Mouse (Mus musculus) cerebellum, postnatal 14 days (tissue): ENCODE results near the gene Eva1c.

ENCODE experiments used
- DNase-seq, 2 experiments: peaks; one replicate each; pipeline ENCODE4 v3.0.0; 2021; ENCODE audit warnings: mixed read lengths in 2 of 2

The Eva1c gene

GRCm38 (mm10) chr16:90869361-90869760 is 42.8 kb downstream of the Eva1c start:
- DNase-seq: peak in 1 of 2 experiments; percentile 34

- DNase-seq: peak in 1 of 2 experiments; percentile 32
Observed at GRCm38 (mm10) chr16:90872936-90873335, 46.4 kb downstream of the Eva1c start.

GRCm38 (mm10) chr16:90874536-90874935 is 48.0 kb downstream of the Eva1c start:
- DNase-seq: no peak

GRCm38 (mm10) chr16:90878135-90878860 is 51.8 kb downstream of the Eva1c start:
- DNase-seq: no peak

GRCm38 (mm10) chr16:90882501-90882977 is 56.0 kb downstream of the Eva1c start:
- peak in 1 of 2 experiments; percentile 37 for DNase-seq

GRCm38 (mm10) chr16:90885351-90885750 is 58.8 kb downstream of the Eva1c start:
- no peak for DNase-seq

GRCm38 (mm10) chr16:90885781-90886565 is 59.5 kb downstream of the Eva1c start:
- peak; percentile 46 to 60 for DNase-seq

- no peak for DNase-seq
Observed at GRCm38 (mm10) chr16:90890683-90891082, 64.2 kb downstream of the Eva1c start.

- DNase-seq: no peak
Observed at GRCm38 (mm10) chr16:90891601-90892000, 65.1 kb downstream of the Eva1c start.

- no peak for DNase-seq
Observed at GRCm38 (mm10) chr16:90892081-90892480, 65.6 kb downstream of the Eva1c start.

GRCm38 (mm10) chr16:90893019-90893418 is 66.5 kb downstream of the Eva1c start:
- DNase-seq: no peak

GRCm38 (mm10) chr16:90893792-90894191 is 67.3 kb downstream of the Eva1c start:
- DNase-seq: no peak

- no peak for DNase-seq
Observed at GRCm38 (mm10) chr16:90897651-90898050, 71.1 kb downstream of the Eva1c start.

- no peak for DNase-seq
Observed at GRCm38 (mm10) chr16:90899498-90899897, 73.0 kb downstream of the Eva1c start.

GRCm38 (mm10) chr16:90901364-90901763 is 74.8 kb downstream of the Eva1c start:
- DNase-seq: no peak

GRCm38 (mm10) chr16:90903300-90903699 is 76.8 kb downstream of the Eva1c start:
- DNase-seq: no peak

- no peak for DNase-seq
Observed at GRCm38 (mm10) chr16:90907250-90907649, 80.7 kb downstream of the Eva1c start.

- DNase-seq: no peak
Observed at GRCm38 (mm10) chr16:90910855-90911533, 84.5 kb downstream of the Eva1c start.

- DNase-seq: no peak
Observed at GRCm38 (mm10) chr16:90911766-90912165, 85.2 kb downstream of the Eva1c start.

GRCm38 (mm10) chr16:90916040-90916481 is 89.5 kb downstream of the Eva1c start:
- no peak for DNase-seq

GRCm38 (mm10) chr16:90917156-90917555 is 90.6 kb downstream of the Eva1c start:
- DNase-seq: no peak

GRCm38 (mm10) chr16:90921471-90922159 is 95.1 kb downstream of the Eva1c start:
- peak; percentile 90 to 93 for DNase-seq
